Mouse (Mus musculus): ENCODE measurements around the gene Atp2b1. TPM values are rescaled to one million over a fixed set of nuclear protein-coding genes. Genes with fewer than 3 reads are reported as not detected.

Atp2b1 gene
- polyA plus RNA-seq (2012; rRNA removed) = 1.4 and 3.3 TPM in 2 replicates

DNA sequence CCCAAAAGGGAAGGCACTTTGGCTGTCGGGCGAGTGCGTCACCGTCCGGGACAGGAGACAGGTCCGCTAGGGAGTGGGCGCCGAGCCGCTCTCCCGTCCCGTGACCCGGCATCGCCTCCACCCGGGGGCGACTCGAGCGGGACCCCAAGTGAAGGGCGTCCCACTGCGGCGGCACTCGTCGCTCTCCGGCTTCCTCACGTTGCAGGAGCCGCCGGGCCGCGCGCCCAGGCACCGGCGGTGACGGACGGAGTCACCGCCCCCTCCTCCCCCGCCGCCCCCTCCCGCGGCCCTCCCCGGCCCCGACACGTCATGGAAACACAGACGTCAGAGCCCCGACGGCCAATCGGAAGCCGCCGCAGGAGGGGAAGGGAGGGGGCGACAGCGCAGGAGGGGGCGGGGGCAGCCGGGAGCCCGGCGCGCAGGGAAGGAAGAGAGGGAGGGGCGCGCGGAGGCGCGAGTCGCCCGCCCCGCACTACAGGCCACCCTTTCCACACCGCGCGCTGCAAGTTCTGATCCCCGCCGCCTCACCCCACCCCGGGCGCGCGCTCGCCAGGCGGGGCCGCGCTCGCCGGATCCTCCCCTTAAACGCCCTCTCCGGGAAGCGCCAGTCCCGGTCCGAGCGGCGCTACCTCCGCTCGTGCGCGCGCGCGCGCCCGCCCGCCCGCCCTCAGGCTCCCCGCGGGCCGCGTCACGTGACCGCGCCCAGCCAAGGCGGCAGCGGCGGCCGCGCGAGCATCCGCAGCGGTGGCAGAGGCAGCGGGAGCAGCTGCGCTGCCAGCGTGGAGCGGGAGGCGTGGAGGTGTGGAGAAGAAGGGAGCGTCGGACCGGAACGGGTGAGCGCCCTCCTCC is at the start of gene Atp2b1:
Gene Atp2b1 (plus strand): TSS at position 446 of the 849 bp plus-strand sequence.

Other genes starting within 250 kb of the Atp2b1 start
- gene Poc1b, start 192.6 kb downstream of the Atp2b1 start, polyA plus RNA-seq (2012; rRNA removed) = 1.6 and 1.9 TPM in 2 replicates
- 3.4 and 4.3 TPM in 2 replicates for gene Galnt4, start 193.8 kb downstream of the Atp2b1 start, polyA plus RNA-seq (2012; rRNA removed)
- not detected in 2 replicates for gene Phxr2, start 211.9 kb downstream of the Atp2b1 start, polyA plus RNA-seq (2012; rRNA removed)

Data from stomach, adult 2 months (tissue).